ENCODE assay signal across 13 mouse cellular contexts in genomic region chr6:111368551-111368950, GRCm38 (mm10).
"Had no signal": no experiment of that assay in that cellular context is flagged by ENCODE, and none has a peak within 500 bp of the region (broad histone marks: within the 10 kb centered on the region; RNA-seq: fewer than 3 reads in every experiment).

No protein-coding gene starts in this region.

- DNase-seq: layer of hippocampus, postnatal 36 days; liver, embryonic 13.5 days; lung, adult 2 months; lung, postnatal 36 days; right cerebral cortex, postnatal 14 days; thymus, adult 2 months; thymus, postnatal 36 days had no signal

- H3K4me3 ChIP-seq: limb, embryonic 12.5 days; liver, embryonic 13.5 days; midbrain, embryonic 13.5 days; stomach, embryonic 15.5 days had no signal

- H3K27me3 ChIP-seq: limb, embryonic 12.5 days; liver, embryonic 13.5 days; midbrain, embryonic 13.5 days; stomach, embryonic 15.5 days had no signal

- H3K4me1 ChIP-seq: liver, embryonic 13.5 days; stomach, embryonic 15.5 days had no signal

- H3K4me2 ChIP-seq: limb, embryonic 12.5 days; liver, embryonic 13.5 days; midbrain, embryonic 13.5 days; stomach, embryonic 15.5 days had no signal

- H3K9me3 ChIP-seq: limb, embryonic 12.5 days; liver, embryonic 13.5 days; midbrain, embryonic 13.5 days; stomach, embryonic 15.5 days had no signal

- H3K36me3 ChIP-seq: limb, embryonic 12.5 days; liver, embryonic 13.5 days; midbrain, embryonic 13.5 days; stomach, embryonic 15.5 days had no signal

- H3K9ac ChIP-seq: limb, embryonic 12.5 days; liver, embryonic 13.5 days; midbrain, embryonic 13.5 days; stomach, embryonic 15.5 days had no signal

- H3K27ac ChIP-seq: limb, embryonic 12.5 days; liver, embryonic 13.5 days; midbrain, embryonic 13.5 days; stomach, embryonic 15.5 days had no signal

- ATAC-seq: hindbrain, embryonic 16.5 days; inflammation-experienced regulatory T-cells, adult 6 months; lung, postnatal 0 days; midbrain, embryonic 13.5 days had no signal
